Mouse (Mus musculus) hindbrain, embryonic 12.5 days (tissue): ENCODE data around the gene Gcnt1. TPM values are rescaled to one million over a fixed set of nuclear protein-coding genes. Genes with fewer than 3 reads are reported as not detected.

Experiments used
- ATAC-seq: fragments of 200-750 bp; cut with Nextera tagmentation; 2 replicates; pipeline ENCODE4 v1.8.0; 2017; ENCODE audit warnings: moderate TSS enrichment; ENCODE audit not compliant: low FRiP score
- H3K27ac ChIP-seq: fragments of 300-500 bp; sonication (generic); 2 replicates; pipeline ENCODE4 v1.5.1; 2016; ENCODE audit warnings: mild to moderate bottlenecking
- H3K27me3 ChIP-seq: fragments of 300-500 bp; sonication (generic); 2 replicates; pipeline ENCODE4 v1.6.1; 2016; ENCODE audit warnings: mild to moderate bottlenecking
- H3K36me3 ChIP-seq: fragments of 300-500 bp; sonication (generic); 2 replicates; pipeline ENCODE4 v1.6.1; 2016; ENCODE audit warnings: mild to moderate bottlenecking
- H3K4me1 ChIP-seq: fragments of 300-500 bp; sonication (generic); 2 replicates; pipeline ENCODE4 v1.6.1; 2016
- H3K4me2 ChIP-seq: fragments of 300-500 bp; sonication (generic); replicated peaks from 2 replicates; pipeline ENCODE4 v1.6.1; 2016; ENCODE audit warnings: mild to moderate bottlenecking
- H3K4me3 ChIP-seq: fragments of 300-500 bp; sonication (generic); 2 replicates; pipeline ENCODE4 v1.5.1; 2016; ENCODE audit warnings: mild to moderate bottlenecking
- H3K9ac ChIP-seq: fragments of 300-500 bp; sonication (generic); 2 replicates; pipeline ENCODE4 v1.6.1; 2016; ENCODE audit warnings: mild to moderate bottlenecking, moderate library complexity
- H3K9me3 ChIP-seq: fragments of 300-500 bp; sonication (generic); replicated peaks from 2 replicates; pipeline ENCODE4 v1.6.1; 2016; ENCODE audit warnings: mild to moderate bottlenecking
- WGBS: fragments of 180-500 bp; shearing (Covaris S2); methylation state at CpG from one replicate; pipeline ENCODE4 v1.1.7; 2016; 5-methylcytosine and 5-hydroxymethylcytosine counted together
- polyA plus RNA-seq: library from polyadenylated mRNA; unstranded; fragments of >200 nt; fragmentation: Nextera tagmentation; extraction: Ambion mirVana; gene quantifications from 2 replicates; pipeline ENCODE4 v1.2.1, GENCODE M21; 2016

Gene Gcnt1
- polyA plus RNA-seq, 1 experiment from 2014 or later, result 6.9 TPM

DNA sequence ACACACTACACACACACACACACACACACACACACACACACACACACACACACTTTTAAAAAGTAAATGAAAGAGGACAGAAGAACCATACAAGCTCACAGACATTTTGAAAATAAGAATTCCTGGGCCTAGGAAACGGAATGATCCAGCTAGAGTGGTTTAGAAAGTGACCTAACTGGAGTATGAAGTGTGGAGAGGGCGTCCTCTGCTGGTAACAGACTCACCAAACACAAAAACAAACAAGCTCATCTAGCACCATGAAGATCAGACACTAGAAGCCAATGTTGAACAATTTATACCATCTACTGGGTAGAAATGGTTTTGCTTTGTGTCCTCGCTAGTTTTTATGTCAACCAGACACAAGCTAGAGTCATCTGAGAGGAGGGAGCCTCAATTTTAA, 7.9 kb downstream of the Gcnt1 start:
- Histone ChIP-seq H3K9ac (no peak overlapping the region), H3K9me3 (no peaks in the 10 kb centered on the region), H3K4me3 (no peak overlapping the region), H3K4me2 (no peak overlapping the region), H3K27ac (no peak overlapping the region), H3K27me3 (no peaks in the 10 kb centered on the region), H3K36me3 (no peaks in the 10 kb centered on the region), H3K4me1 (no peaks in the 10 kb centered on the region)
- no peak for ATAC-seq
- WGBS, result 40% methylated on average over 3 of the region's 3 CpGs

DNA sequence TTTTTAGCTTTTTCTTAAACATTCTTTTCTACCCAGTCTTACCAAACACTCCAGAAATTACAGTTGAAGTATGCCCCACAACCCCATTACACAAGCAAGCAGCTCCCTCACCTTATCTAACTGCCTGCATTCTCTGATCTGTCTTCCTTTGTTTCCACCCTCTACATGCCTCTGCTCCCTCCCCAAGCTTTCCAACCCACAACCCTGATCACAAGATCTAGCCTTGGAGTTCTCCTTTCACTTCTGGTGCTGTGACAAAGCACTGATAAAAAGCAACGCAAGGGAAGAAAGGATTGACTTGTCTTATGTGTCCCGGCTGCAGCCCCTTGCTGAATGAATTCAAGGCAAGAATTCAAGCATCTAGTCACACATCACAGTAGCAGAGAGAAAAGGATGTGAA, 11.5 kb downstream of the Gcnt1 start:
- WGBS, result 83% methylated on average over 2 of the region's 2 CpGs

DNA sequence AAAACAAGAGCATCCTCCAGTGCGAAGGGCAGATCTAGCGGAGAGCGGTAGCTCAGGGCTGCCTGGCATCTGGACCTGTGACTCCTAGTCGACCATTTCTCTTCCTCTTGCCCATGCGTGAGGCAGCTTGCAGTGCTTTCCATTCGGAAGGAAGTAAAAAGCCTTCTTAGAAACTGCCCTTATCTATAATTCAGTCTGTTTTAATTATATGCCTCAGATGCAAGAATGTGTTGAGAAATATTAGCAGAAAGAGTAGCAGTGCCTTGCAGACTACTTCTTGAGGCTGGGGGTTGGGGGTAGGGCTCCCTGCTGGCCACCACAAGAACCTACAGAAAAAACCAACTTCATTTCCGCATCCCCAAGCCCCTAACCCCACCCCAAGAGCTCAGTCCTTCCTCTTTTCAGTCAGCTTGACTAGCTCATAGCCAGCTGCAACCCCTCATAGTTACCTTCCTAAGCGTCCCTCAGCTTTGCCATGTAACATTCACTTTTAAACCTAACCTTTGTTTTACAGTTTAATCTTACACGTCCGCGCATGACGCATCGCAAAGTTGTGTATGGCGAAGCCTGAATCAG, 13.2 kb downstream of the Gcnt1 start:
- Histone ChIP-seq H3K9ac (no peak overlapping the region), H3K9me3 (no peaks in the 10 kb centered on the region), H3K27me3 (peaks cover 21% of the 10 kb centered on the region), H3K27ac (no peak overlapping the region), H3K36me3 (no peaks in the 10 kb centered on the region), H3K4me3 (no peak overlapping the region), H3K4me2 (no peak overlapping the region), H3K4me1 (peaks cover 9% of the 10 kb centered on the region)
- 74% methylated on average over 14 of the region's 14 CpGs for WGBS
- no peak for ATAC-seq

More for the DNA sequence above, 11.5 kb downstream of the Gcnt1 start:
- Histone ChIP-seq H3K9me3 (no peaks in the 10 kb centered on the region), H3K4me3 (no peak overlapping the region), H3K4me2 (no peak overlapping the region), H3K4me1 (peaks cover 5% of the 10 kb centered on the region), H3K27ac (no peak overlapping the region), H3K9ac (no peak overlapping the region), H3K36me3 (no peaks in the 10 kb centered on the region), H3K27me3 (peaks cover 5% of the 10 kb centered on the region)
- ATAC-seq, result no peak

DNA sequence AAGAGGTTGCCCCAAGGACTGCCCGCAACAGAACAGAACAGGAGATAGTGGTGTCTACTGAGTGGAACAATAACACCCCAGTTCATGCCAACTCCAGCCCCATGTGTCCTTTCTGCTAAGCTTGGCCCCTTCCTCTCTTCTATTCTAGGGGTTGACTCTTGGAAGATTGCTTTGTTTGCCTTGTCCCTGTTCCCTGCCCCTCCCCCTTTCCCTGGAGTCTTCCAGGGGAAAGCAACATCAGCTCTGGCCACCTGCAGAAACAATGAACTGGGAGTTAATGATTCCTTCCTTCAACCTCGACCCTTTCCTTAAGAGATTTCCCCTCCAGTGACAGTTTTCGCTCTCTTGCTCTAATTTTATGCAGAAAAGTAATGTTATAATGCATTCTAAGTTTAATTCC, 15.3 kb downstream of the Gcnt1 start:
- no peak overlapping the region for H3K27ac ChIP-seq
- H3K9me3 ChIP-seq, result no peaks in the 10 kb centered on the region
- no peaks in the 10 kb centered on the region for H3K36me3 ChIP-seq
- 35% methylated on average over 3 of the region's 3 CpGs for WGBS
- peaks cover 22% of the 10 kb centered on the region for H3K27me3 ChIP-seq
- ATAC-seq, result no peak
- H3K4me3 ChIP-seq, result no peak overlapping the region
- peaks cover 11% of the 10 kb centered on the region for H3K4me1 ChIP-seq
- H3K9ac ChIP-seq, result no peak overlapping the region
- H3K4me2 ChIP-seq, result no peak overlapping the region

DNA sequence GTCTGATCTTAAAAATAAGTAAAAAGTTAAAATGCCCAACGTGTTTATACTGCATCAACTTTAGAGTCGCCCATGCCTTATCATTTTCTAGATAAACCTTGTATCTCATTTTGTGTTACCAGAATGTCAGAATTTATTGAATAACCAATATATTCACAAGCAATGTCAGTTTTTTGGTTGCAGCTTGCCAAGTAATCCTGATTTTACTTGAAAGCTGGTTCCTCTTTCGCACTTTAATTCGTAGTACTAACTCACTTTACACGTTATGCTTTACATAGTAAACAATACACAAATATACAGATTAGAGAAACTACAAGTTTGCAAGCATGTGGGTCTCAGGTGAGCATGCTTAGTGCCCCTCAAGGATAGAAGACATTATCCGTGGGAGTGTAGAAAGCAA, 15.7 kb downstream of the Gcnt1 start:
- no peak for ATAC-seq
- no peak overlapping the region for H3K9ac ChIP-seq
- WGBS, result 72% methylated on average over 6 of the region's 6 CpGs
- H3K4me1 ChIP-seq, result peaks cover 11% of the 10 kb centered on the region
- H3K36me3 ChIP-seq, result no peaks in the 10 kb centered on the region
- no peak overlapping the region for H3K4me3 ChIP-seq
- no peaks in the 10 kb centered on the region for H3K9me3 ChIP-seq
- H3K27ac ChIP-seq, result no peak overlapping the region
- peaks cover 22% of the 10 kb centered on the region for H3K27me3 ChIP-seq
- H3K4me2 ChIP-seq, result peak overlapping the region; percentile 73; the same call in 1 of the 2 replicates

DNA sequence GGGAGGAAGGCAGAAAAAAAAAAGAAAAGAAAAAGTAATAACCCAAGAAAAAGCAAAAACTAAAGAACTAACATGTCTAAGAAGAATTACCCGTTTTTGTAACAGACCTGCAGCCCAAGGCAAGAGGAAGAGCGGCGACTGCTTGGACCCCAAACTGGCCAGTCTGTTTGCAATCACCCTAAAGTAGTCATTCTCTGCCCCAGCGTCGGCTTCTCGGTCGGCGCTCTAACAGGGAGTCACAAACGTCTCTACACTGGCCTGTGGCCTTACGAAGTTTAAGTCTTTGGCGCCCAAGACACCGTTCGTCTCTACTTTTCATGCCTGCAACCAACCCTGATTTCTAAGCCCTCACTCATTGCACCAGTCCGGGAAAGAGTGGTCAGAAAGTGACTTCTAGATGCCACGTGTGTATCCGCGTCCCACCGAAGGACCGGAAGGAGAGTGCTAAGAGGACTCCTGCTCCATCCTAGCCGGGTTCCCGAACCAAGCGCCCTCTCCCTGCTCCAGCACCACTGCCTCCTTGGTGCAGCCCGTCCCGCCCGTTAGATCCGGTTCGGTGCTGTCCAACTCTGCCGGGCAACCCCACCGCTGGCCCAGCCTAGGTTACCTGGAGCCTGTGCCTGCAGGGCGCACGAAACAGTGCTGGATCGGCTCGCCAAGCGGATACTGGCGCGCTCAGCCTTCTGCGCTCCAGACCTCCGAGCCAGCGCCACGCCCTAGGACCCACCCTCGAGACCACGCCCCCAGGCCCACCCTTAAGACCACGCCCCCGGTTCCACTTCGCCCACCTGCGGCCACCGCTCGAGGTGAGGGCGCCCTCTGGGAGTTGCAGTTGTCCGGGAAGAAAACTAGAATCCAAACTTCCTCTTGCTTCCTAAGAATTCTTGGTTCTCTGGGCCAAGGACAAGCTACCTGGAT, 16.4 kb downstream of the Gcnt1 start:
- no peaks in the 10 kb centered on the region for H3K9me3 ChIP-seq
- H3K36me3 ChIP-seq, result no peaks in the 10 kb centered on the region
- peak; percentile 73; the same call in 1 of the 2 replicates for ATAC-seq
- H3K4me1 ChIP-seq, result peaks cover 11% of the 10 kb centered on the region
- peaks cover 22% of the 10 kb centered on the region for H3K27me3 ChIP-seq
- peak overlapping the region; percentile 73 for H3K4me2 ChIP-seq
- 1% methylated on average over 50 of the region's 50 CpGs for WGBS
- H3K27ac ChIP-seq, result no peak overlapping the region
- peak overlapping the region; percentile 39; the same call in 1 of the 2 replicates for H3K9ac ChIP-seq
- peak overlapping the region; percentile 40 for H3K4me3 ChIP-seq

DNA sequence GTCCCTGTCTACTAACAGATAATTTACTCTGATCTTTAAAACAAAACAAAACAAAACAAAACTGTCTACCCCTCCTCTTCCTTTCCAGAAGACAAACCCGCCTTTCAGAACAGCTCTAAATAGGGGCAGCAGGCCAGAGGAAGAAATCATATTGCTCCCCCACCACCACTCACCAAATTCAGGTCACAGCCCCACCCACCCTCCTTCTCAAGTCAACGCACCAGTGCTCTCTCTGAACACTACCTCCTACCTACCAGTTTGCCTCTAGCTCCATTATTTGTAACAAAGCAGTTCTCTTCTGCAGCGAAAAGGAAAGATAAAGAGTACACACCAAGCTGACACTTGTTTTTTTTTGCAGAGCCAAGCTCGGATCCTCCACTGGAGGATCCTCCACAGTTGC, 17.3 kb downstream of the Gcnt1 start:
- no peak for ATAC-seq
- Histone ChIP-seq H3K27ac (no peak overlapping the region), H3K4me1 (peaks cover 11% of the 10 kb centered on the region), H3K9ac (no peak overlapping the region), H3K4me2 (peak overlapping the region; percentile 73), H3K36me3 (no peaks in the 10 kb centered on the region), H3K9me3 (no peaks in the 10 kb centered on the region), H3K4me3 (peak overlapping the region; percentile 40; the same call in 1 of the 2 replicates), H3K27me3 (peaks cover 22% of the 10 kb centered on the region)
- WGBS, result 29% methylated on average over 4 of the region's 4 CpGs

DNA sequence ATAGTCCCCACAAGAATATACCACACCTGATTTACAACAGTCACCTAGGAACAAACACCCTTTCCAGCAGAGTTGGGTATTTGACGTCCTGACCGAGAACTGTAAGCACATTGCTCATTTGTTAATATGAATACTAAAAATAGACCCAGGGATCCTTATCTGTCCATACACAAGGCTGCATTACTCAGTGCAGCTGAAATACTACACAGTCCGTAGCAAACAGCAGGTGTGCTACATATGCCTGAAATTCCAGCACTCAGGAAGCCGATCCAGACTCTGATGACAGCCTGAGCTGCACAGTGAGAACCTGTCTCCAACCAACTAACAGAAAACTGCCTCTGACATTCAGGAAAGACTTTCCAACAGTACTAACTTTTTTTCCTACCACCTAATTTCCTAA, 17.8 kb downstream of the Gcnt1 start:
- Histone ChIP-seq H3K4me1 (peaks cover 11% of the 10 kb centered on the region), H3K36me3 (no peaks in the 10 kb centered on the region), H3K4me2 (no peak overlapping the region), H3K27me3 (peaks cover 22% of the 10 kb centered on the region), H3K4me3 (no peak overlapping the region), H3K27ac (no peak overlapping the region; the same call in 1 of the 2 replicates), H3K9me3 (no peaks in the 10 kb centered on the region), H3K9ac (no peak overlapping the region)
- WGBS, result 64% methylated on average over 4 of the region's 4 CpGs
- ATAC-seq, result no peak

DNA sequence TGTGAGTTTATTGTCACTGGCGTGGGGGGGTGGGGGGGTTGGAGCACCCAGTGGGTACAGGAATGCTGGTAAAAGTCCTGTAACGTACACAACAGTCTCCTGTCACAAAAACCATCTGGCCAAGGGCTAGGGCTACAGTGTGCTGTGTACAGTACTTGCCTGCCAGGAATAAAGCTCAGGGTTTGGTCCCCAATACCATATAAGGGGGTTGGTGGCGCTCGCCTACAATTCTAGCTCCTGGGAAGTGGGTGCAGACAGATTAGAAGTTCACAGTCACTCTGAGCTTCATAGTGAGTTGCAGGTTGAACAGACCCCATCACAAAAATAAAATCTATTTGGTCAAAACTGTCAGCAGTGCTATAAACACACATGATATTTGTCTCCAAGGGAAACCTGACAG, 18.3 kb downstream of the Gcnt1 start:
- no peaks in the 10 kb centered on the region for H3K36me3 ChIP-seq
- no peak overlapping the region for H3K4me3 ChIP-seq
- no peaks in the 10 kb centered on the region for H3K9me3 ChIP-seq
- peaks cover 11% of the 10 kb centered on the region for H3K4me1 ChIP-seq
- peaks cover 22% of the 10 kb centered on the region for H3K27me3 ChIP-seq
- ATAC-seq, result no peak
- H3K27ac ChIP-seq, result no peak overlapping the region
- no peak overlapping the region for H3K9ac ChIP-seq
- H3K4me2 ChIP-seq, result no peak overlapping the region
- WGBS, result 70% methylated on average over 4 of the region's 4 CpGs

DNA sequence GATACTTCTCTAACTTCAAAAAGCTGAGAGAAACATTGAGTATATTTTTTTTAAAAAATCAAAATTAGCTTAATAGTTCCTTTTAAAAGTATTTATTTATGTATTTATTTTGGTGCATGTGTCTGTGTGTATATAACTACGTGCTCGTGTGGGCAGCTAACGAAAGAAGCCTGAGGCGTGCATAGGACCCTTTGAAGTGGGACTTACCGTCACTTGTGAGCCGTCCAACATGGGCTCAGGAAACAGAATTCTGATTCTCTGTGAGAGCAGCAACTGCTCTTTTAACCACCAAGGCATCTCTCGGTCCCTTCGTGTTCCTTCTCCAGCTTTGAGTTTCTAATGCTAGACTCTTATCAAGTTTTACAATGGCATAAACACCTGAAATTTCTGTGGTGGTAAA, 18.9 kb downstream of the Gcnt1 start:
- H3K27ac ChIP-seq, result no peak overlapping the region
- H3K9ac ChIP-seq, result no peak overlapping the region
- peaks cover 11% of the 10 kb centered on the region for H3K4me1 ChIP-seq
- peaks cover 22% of the 10 kb centered on the region for H3K27me3 ChIP-seq
- H3K4me2 ChIP-seq, result no peak overlapping the region
- H3K4me3 ChIP-seq, result no peak overlapping the region
- H3K36me3 ChIP-seq, result no peaks in the 10 kb centered on the region
- no peak for ATAC-seq
- WGBS, result 78% methylated on average over 8 of the region's 8 CpGs
- H3K9me3 ChIP-seq, result no peaks in the 10 kb centered on the region

DNA sequence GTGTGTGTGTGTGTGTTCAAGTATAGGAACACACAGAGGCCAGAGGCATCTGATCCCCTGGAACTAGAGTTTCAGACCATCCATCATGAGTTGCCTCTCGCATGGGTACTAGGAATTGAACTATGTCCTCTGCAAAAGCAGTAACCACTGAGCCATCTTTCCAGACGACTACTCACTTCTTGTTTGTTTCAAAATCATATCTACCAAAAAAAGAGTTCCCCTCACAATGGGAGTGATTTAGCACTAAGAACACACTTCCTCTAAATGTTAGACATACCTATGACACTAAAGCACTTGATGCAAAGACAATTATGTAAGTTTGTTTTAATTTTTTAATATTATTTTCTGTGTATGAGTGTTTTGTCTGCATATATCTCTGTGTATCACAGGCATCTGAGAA, 24.8 kb downstream of the Gcnt1 start:
- H3K9me3 ChIP-seq, result no peaks in the 10 kb centered on the region
- no peak for ATAC-seq

DNA sequence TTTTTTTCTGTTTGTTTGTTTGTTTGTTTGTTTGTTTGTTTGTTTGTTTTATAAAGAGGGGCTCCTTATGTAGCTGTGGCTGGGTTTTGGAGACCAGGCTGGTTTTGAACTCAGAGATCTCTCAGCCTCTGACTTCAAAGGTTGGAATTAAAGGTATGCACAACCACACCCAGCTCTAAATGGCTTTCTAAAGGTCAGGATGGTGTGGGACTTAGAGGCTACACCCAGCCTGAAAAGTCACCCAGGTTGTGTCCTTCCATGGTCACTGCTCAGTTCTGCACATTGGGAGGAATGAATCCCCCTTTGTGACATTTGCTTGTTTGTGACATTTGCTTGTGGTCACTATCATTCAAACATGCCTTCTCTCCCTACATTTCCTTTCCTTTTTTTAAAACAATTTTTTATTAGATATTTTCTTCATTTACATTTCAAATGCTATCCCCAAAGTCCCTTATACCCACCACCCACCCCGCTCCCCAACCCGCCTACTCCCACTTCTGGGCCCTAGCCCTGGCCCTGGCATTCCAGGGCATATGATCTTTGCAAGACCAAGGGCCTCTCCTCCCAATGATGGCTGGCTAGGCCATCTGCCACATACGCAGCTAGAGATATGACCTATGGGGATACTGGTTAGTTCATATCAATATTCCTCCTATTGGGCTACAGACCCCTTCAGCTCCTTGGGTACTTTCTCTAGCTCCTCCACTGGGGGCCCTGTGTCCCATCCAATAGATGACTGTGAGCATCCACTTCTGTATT, 25.7 kb downstream of the Gcnt1 start:
- WGBS, result 92% methylated on average over 3 of the region's 3 CpGs
- no peaks in the 10 kb centered on the region for H3K27me3 ChIP-seq
- H3K36me3 ChIP-seq, result no peaks in the 10 kb centered on the region
- ATAC-seq, result no peak
- H3K4me1 ChIP-seq, result no peaks in the 10 kb centered on the region
- H3K27ac ChIP-seq, result no peak overlapping the region
- H3K4me2 ChIP-seq, result no peak overlapping the region
- H3K4me3 ChIP-seq, result no peak overlapping the region
- H3K9ac ChIP-seq, result no peak overlapping the region
- H3K9me3 ChIP-seq, result no peaks in the 10 kb centered on the region

More for the DNA sequence above, 24.8 kb downstream of the Gcnt1 start:
- no peak overlapping the region for H3K4me3 ChIP-seq
- no peaks in the 10 kb centered on the region for H3K27me3 ChIP-seq
- no peaks in the 10 kb centered on the region for H3K4me1 ChIP-seq
- H3K27ac ChIP-seq, result no peak overlapping the region
- WGBS, result 89% methylated on average over 2 of the region's 2 CpGs
- H3K9ac ChIP-seq, result no peak overlapping the region
- no peaks in the 10 kb centered on the region for H3K36me3 ChIP-seq
- H3K4me2 ChIP-seq, result no peak overlapping the region
